Mouse (Mus musculus) forebrain, embryonic 16.5 days (tissue): ENCODE measurements around the gene Rmi1. TPM values are rescaled to one million over a fixed set of nuclear protein-coding genes. Genes with fewer than 3 reads are reported as not detected.
"Not testable (repeated sequence)": the region's sequence is repeated elsewhere in the genome, so short reads cannot be mapped to it uniquely, and the experiment has no call there.

Experiments used
- ATAC-seq: fragments of 200-750 bp; cut with Nextera tagmentation; 2 replicates; pipeline ENCODE4 v1.8.0; 2017; ENCODE audit warnings: mild to moderate bottlenecking, moderate library complexity
- H3K27ac ChIP-seq: fragments of 300-500 bp; sonication (generic); 2 replicates; pipeline ENCODE4 v1.5.1; 2014; ENCODE audit warnings: low read length, control low read depth
- H3K27me3 ChIP-seq: fragments of 300-500 bp; sonication (generic); replicated peaks from 2 replicates; pipeline ENCODE4 v1.6.1; 2014; ENCODE audit warnings: low read length; ENCODE audit not compliant: control insufficient read depth, insufficient read depth
- H3K36me3 ChIP-seq: fragments of 300-500 bp; sonication (generic); 2 replicates; pipeline ENCODE4 v1.6.1; 2014; ENCODE audit not compliant: control insufficient read depth, insufficient read depth
- H3K4me1 ChIP-seq: fragments of 300-500 bp; sonication (generic); replicated peaks from 2 replicates; pipeline ENCODE4 v1.6.1; 2014; ENCODE audit warnings: low read length; ENCODE audit not compliant: control insufficient read depth, insufficient read depth
- H3K4me2 ChIP-seq: fragments of 300-500 bp; sonication (generic); 2 replicates; pipeline ENCODE4 v1.6.1; 2014; ENCODE audit warnings: mild to moderate bottlenecking, low read length, control low read depth
- H3K4me3 ChIP-seq: fragments of 300-500 bp; sonication (generic); replicated peaks from 2 replicates; pipeline ENCODE4 v1.5.1; 2014; ENCODE audit warnings: mild to moderate bottlenecking, low read length, control low read depth
- H3K9ac ChIP-seq: fragments of 300-500 bp; sonication (generic); replicated peaks from 2 replicates; pipeline ENCODE4 v1.6.1; 2014; ENCODE audit warnings: low read depth, low read length, control low read depth
- H3K9me3 ChIP-seq: fragments of 300-500 bp; sonication (generic); 2 replicates; pipeline ENCODE4 v1.6.1; 2016; ENCODE audit warnings: low read length; ENCODE audit not compliant: control insufficient read depth
- WGBS: fragments of 180-500 bp; shearing (Covaris S2); extraction: QIAGEN DNeasy Blood & Tissue Kit; methylation state at CpG from one replicate; pipeline ENCODE4 v1.1.7; 2014; 5-methylcytosine and 5-hydroxymethylcytosine counted together
- microRNA counts: library from miRNA; unstranded; fragments of <30 nt; microRNA quantifications from one replicate; lab custom pipeline; 2016
- microRNA-seq: library from miRNA; unstranded; fragments of <30 nt; microRNA quantifications from one replicate; pipeline ENCODE4, GENCODE M21; 2017
- polyA plus RNA-seq: library from polyadenylated mRNA; unstranded; fragments of >200 nt; fragmentation: Nextera tagmentation; extraction: Ambion mirVana; gene quantifications from 2 replicates; pipeline ENCODE4 v1.2.1, GENCODE M21; 2015

Rmi1 gene
- polyA plus RNA-seq, 1 experiment from 2014 or later, result 24.2 TPM

DNA sequence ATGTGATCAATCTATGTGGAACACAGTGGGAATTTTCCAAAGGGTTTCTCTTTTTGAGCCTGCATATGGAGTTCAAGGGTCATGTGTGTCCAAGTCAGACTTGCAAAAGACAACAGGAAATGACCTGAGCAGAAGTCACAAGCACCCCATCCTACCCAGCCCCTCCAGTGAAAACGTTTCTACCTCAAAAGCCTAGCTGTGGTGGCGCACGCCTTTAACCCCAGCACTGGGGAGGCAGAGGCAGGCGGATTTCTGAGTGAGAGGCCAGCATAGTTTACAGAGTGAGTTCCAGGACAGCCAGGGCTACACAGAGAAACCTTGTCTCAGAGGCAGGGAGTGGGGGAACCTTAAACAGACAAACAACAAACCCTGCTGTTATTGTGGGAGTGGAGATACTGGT is 50.2 kb downstream of the Rmi1 start:
- H3K27me3 ChIP-seq, result peaks cover 13% of the 10 kb centered on the region; the same call in 1 of the 2 replicates
- H3K4me1 ChIP-seq, result 0 out of 2 replicates have a peak, but pooled peaks cover 9% of the 10 kb centered on the region
- 75% methylated on average over 4 of the region's 4 CpGs for WGBS
- H3K9ac ChIP-seq, result no peak overlapping the region
- no peaks in the 10 kb centered on the region for H3K9me3 ChIP-seq
- ATAC-seq, result no peak
- no peak overlapping the region for H3K27ac ChIP-seq
- H3K36me3 ChIP-seq, result no peaks in the 10 kb centered on the region
- H3K4me2 ChIP-seq, result no peak overlapping the region
- H3K4me3 ChIP-seq, result no peak overlapping the region

DNA sequence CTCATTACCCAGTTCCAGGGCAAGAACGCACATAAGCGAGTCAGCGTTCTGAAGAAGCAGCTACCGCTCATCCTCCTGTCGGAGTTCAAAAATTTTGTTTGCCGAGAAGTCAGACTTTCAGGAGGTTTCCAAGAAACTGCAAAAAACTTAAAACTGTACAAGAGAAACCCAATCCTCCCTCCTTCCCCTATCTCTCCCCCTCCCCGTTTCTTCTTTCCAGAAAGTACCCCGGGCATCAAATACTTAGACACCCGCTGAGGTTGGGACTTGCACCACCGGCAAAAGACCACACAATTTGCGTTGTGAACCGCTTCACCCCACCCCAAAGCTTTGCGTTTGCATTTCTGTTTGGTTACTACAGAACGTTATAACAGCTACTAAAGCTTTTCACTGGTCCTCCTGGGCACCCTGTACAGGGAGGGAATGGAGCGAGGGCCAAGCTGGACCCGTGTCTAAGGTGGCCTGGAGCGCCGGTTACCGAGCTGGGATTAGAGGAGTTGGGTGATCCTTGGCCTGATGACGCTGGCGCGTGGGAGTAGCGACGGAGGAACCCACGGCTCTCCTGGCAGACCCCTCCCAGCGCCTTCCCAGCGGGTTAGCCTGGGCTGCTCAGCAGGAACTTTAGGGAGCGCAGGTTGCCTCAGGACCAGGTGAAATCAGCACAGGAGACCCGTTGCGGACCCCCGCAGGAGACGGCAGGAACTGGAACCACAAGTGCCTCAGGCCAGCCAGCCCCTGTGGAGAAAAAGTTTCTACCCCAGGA is 50.8 kb downstream of the Rmi1 start:
- no peaks in the 10 kb centered on the region for H3K9me3 ChIP-seq
- no peak overlapping the region for H3K4me3 ChIP-seq
- 0 out of 2 replicates have a peak, but pooled peaks cover 9% of the 10 kb centered on the region for H3K4me1 ChIP-seq
- H3K9ac ChIP-seq, result no peak overlapping the region
- peak overlapping the region; percentile 8 for H3K4me2 ChIP-seq
- WGBS, result 19% methylated on average over 32 of the region's 32 CpGs
- H3K27me3 ChIP-seq, result peaks cover 13% of the 10 kb centered on the region; the same call in 1 of the 2 replicates
- ATAC-seq, result no peak
- no peak overlapping the region for H3K27ac ChIP-seq
- H3K36me3 ChIP-seq, result no peaks in the 10 kb centered on the region

DNA sequence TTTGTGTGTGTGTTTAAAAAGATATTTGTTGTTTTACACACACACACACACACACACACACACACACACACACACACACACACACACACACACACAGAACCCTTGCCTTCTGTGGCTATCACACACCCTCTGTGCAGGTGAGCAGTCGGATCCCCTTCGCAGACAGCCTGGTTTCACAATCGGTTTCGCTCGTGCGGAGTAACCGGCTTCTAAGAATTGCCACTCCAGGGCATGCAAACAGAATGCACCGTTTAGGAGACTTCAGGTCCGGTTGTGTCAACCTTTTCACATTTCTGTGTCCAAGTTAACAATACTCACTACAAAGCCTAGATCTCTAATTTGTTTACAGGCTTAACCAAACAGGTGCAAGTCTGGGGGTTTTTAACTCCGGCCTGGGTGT is 51.5 kb downstream of the Rmi1 start:
- Histone ChIP-seq H3K4me3 (no peak overlapping the region), H3K27me3 (peaks cover 13% of the 10 kb centered on the region; the same call in 1 of the 2 replicates), H3K9ac (no peak overlapping the region), H3K4me2 (no peak overlapping the region), H3K9me3 (no peaks in the 10 kb centered on the region), H3K4me1 (0 out of 2 replicates have a peak, but pooled peaks cover 9% of the 10 kb centered on the region), H3K36me3 (no peaks in the 10 kb centered on the region), H3K27ac (no peak overlapping the region)
- no peak for ATAC-seq
- WGBS, result 42% methylated on average over 10 of the region's 10 CpGs

DNA sequence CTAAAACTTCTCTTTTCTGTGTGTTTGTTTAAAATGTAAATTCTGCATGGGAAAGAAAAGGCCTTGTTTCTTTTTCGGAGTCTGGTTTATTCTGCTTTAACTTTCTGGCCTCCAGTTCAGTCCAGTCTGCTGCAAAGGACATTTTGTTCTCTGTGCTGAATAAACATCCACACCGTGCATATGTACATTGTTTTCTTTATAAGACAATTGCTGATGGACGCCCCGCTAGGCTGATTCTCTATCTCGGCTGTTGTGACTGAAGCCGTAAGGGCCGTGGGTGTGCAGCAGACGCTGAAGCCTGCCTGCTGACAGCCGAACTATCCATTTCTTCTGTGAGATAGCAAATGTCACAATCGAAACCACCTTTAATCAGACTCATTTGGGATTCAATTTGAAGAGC is 54.5 kb downstream of the Rmi1 start:
- 53% methylated on average over 10 of the region's 10 CpGs for WGBS

DNA sequence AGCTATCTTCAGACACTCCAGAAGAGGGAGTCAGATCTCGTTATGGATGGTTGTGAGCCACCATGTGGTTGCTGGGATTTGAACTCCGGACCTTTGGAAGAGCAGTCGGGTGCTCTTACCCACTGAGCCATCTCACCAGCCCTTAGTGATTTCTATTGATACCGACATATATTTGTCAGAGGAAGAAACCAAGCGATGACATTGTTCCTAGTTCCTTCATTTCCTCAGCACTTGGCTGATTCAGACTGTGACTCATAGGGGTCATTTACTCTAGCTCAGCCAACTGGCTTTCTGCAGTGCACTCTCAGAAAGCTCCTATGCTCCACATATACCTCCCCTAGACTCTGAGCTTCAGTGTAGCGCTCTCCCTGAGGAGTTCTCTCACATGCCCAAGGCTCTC is 56.8 kb downstream of the Rmi1 start:
- not testable (repeated sequence) for H3K9ac ChIP-seq, H3K27me3 ChIP-seq, ATAC-seq, H3K4me2 ChIP-seq, H3K4me3 ChIP-seq, H3K27ac ChIP-seq, H3K9me3 ChIP-seq, H3K4me1 ChIP-seq, H3K36me3 ChIP-seq
- 95% methylated on average over 5 of the region's 6 CpGs for WGBS

More for the DNA sequence above, 54.5 kb downstream of the Rmi1 start:
- H3K4me3 ChIP-seq, result no peak overlapping the region
- no peak for ATAC-seq
- no peak overlapping the region for H3K9ac ChIP-seq
- H3K4me1 ChIP-seq, result 0 out of 2 replicates have a peak, but pooled peaks cover 4% of the 10 kb centered on the region
- H3K27ac ChIP-seq, result no peak overlapping the region
- H3K9me3 ChIP-seq, result no peaks in the 10 kb centered on the region
- H3K36me3 ChIP-seq, result no peaks in the 10 kb centered on the region
- H3K4me2 ChIP-seq, result no peak overlapping the region
- peaks cover 13% of the 10 kb centered on the region; the same call in 1 of the 2 replicates for H3K27me3 ChIP-seq

MicroRNAs encoded within 50 kb of the gene (microRNA counts, 519-probe panel; counts per million panel counts)
- 3,511 counts per million, percentile 88 among the panel's probes with 10 or more counts for microRNA mmu-miR-7a (lab: Ali Mortazavi, UCI)

Small RNA genes lying within 50 kb of the gene (microRNA-seq; reads per million reads assigned to microRNA genes)
- 905 reads per million, percentile 79 among the genes with 10 or more reads in this experiment for gene Mir7-1

Other genes starting within 250 kb of the Rmi1 start
- 59.0 and 60.0 TPM in 2 replicates for gene Idnk, start 244.6 kb upstream of the Rmi1 start, polyA plus RNA-seq
- gene Ubqln1, start 186.6 kb upstream of the Rmi1 start, polyA plus RNA-seq, result 142 and 160 TPM in 2 replicates
- 18.7 and 21.3 TPM in 2 replicates for gene Gkap1, start 126.5 kb upstream of the Rmi1 start, polyA plus RNA-seq
- 0.93 and 1.4 TPM in 2 replicates for gene Kif27, start 43.1 kb upstream of the Rmi1 start, polyA plus RNA-seq
- 19.4 and 20.3 TPM in 2 replicates for gene 2210016F16Rik, start 17.0 kb upstream of the Rmi1 start, polyA plus RNA-seq
- 1,925 and 2,161 TPM in 2 replicates for gene Hnrnpk, start 1.1 kb downstream of the Rmi1 start, polyA plus RNA-seq
- gene Slc28a3, start 208.6 kb downstream of the Rmi1 start, polyA plus RNA-seq, result not detected in 2 replicates